Mouse (Mus musculus) thymus, adult 2 months (tissue): Measurements from ENCODE around the gene Ggt1. TPM values are rescaled to one million over a fixed set of nuclear protein-coding genes. Genes with fewer than 3 reads are reported as not detected.

Source experiments
- DNase-seq: peaks from one replicate; pipeline ENCODE4 v3.0.0; 2021
- H3K27ac ChIP-seq: fragments of 200-500 bp; 2 replicates; pipeline ENCODE4 v1.5.1; 2012; ENCODE audit warnings: low read length, control low read depth; ENCODE audit not compliant: control insufficient read depth, insufficient read depth
- H3K27me3 ChIP-seq: fragments of 200-500 bp; 2 replicates; pipeline ENCODE4 v1.6.1; 2012; ENCODE audit warnings: mild to moderate bottlenecking, low read length, moderate library complexity, mixed read lengths; ENCODE audit not compliant: control insufficient read depth, insufficient read depth
- H3K36me3 ChIP-seq: fragments of 200-500 bp; 2 replicates; pipeline ENCODE4 v1.6.1; 2012; ENCODE audit warnings: mild to moderate bottlenecking, low read length, moderate library complexity; ENCODE audit not compliant: control insufficient read depth, insufficient read depth
- H3K4me1 ChIP-seq: fragments of 200-500 bp; replicated peaks from 2 replicates; pipeline ENCODE4 v1.6.1; 2012; ENCODE audit warnings: low read length; ENCODE audit not compliant: control insufficient read depth, insufficient read depth
- H3K4me3 ChIP-seq: fragments of 200-500 bp; 2 replicates; pipeline ENCODE4 v1.5.1; 2012; ENCODE audit warnings: mild to moderate bottlenecking, low read length, control low read depth, moderate library complexity; ENCODE audit not compliant: control insufficient read depth, insufficient read depth
- CTCF ChIP-seq: fragments of 200-500 bp; IDR thresholded peaks from 2 replicates; pipeline ENCODE4 v1.5.1; 2012; ENCODE audit warnings: mild to moderate bottlenecking, control low read depth, low read length, moderate library complexity, borderline replicate concordance; ENCODE audit not compliant: control insufficient read depth, poor library complexity, insufficient read depth; ENCODE audit errors: extremely low read depth
- POLR2A ChIP-seq: fragments of 200-500 bp; IDR thresholded peaks from 2 replicates; pipeline ENCODE4 v1.6.1; 2012; ENCODE audit warnings: mild to moderate bottlenecking, low read length, control low read depth, moderate library complexity; ENCODE audit not compliant: control insufficient read depth, poor library complexity, insufficient read depth; ENCODE audit errors: extremely low read depth
- WGBS: fragments of 180-500 bp; shearing (Covaris S2); methylation state at CpG from one replicate; pipeline ENCODE4 v1.1.7; 2018; 5-methylcytosine and 5-hydroxymethylcytosine counted together
- polyA plus RNA-seq: library from polyadenylated mRNA; depleted of rRNA; stranded (reverse); fragments of >200 nt; gene quantifications from 2 replicates; pipeline ENCODE4 v1.2.3, GENCODE M21; 2012

Gene Ggt1
- polyA plus RNA-seq, 1 experiment: 6.9 TPM

- no peak for TF ChIP-seq POLR2A
- TF ChIP-seq CTCF: no peak
- WGBS: 89% methylated on average over 4 of the region's 4 CpGs
- H3K4me1 ChIP-seq: peaks cover 41% of the 10 kb centered on the region
- no peak overlapping the region for H3K27ac ChIP-seq
- no peaks in the 10 kb centered on the region for H3K36me3 ChIP-seq
- no peak for DNase-seq
- H3K27me3 ChIP-seq: no peaks in the 10 kb centered on the region
- no peak overlapping the region for H3K4me3 ChIP-seq
Observed at GRCm38 (mm10) chr10:75587781-75588180, 26.4 kb downstream of the Ggt1 start.

GRCm38 (mm10) chr10:75588336-75588735 is 26.9 kb downstream of the Ggt1 start:
- H3K27me3 ChIP-seq: no peaks in the 10 kb centered on the region
- H3K4me3 ChIP-seq: no peak overlapping the region
- H3K4me1 ChIP-seq: peaks cover 41% of the 10 kb centered on the region
- H3K27ac ChIP-seq: no peak overlapping the region
- H3K36me3 ChIP-seq: no peaks in the 10 kb centered on the region
- TF ChIP-seq POLR2A (no peak), CTCF (no peak)
- 86% methylated on average over 5 of the region's 5 CpGs for WGBS
- no peak for DNase-seq

- peaks cover 41% of the 10 kb centered on the region for H3K4me1 ChIP-seq
- no peaks in the 10 kb centered on the region for H3K36me3 ChIP-seq
- H3K4me3 ChIP-seq: peak within 1 kb of the TSS; percentile 22
- H3K27me3 ChIP-seq: no peaks in the 10 kb centered on the region
- TF ChIP-seq CTCF: no peak
- no peak for TF ChIP-seq POLR2A
- WGBS: 23% methylated on average over 5 of the region's 5 CpGs
- H3K27ac ChIP-seq: peak within 1 kb of the TSS; percentile 98
- DNase-seq: peak; percentile 16
Observed at GRCm38 (mm10) chr10:75589129-75589528, 27.7 kb downstream of the Ggt1 start, which contains the start of gene Ggt5. Gene Ggt5 (plus strand): TSS chr10:75589340.

- 10% methylated on average over 16 of the region's 16 CpGs for WGBS
- H3K27ac ChIP-seq: peak overlapping the region; percentile 98
- TF ChIP-seq POLR2A: no peak
- TF ChIP-seq CTCF: no peak
- no peaks in the 10 kb centered on the region for H3K36me3 ChIP-seq
- H3K4me1 ChIP-seq: peaks cover 41% of the 10 kb centered on the region
- no peaks in the 10 kb centered on the region for H3K27me3 ChIP-seq
- peak; percentile 33 for DNase-seq
- peak overlapping the region; percentile 22 for H3K4me3 ChIP-seq
Observed at GRCm38 (mm10) chr10:75589651-75590050, 28.2 kb downstream of the Ggt1 start.

DNA sequence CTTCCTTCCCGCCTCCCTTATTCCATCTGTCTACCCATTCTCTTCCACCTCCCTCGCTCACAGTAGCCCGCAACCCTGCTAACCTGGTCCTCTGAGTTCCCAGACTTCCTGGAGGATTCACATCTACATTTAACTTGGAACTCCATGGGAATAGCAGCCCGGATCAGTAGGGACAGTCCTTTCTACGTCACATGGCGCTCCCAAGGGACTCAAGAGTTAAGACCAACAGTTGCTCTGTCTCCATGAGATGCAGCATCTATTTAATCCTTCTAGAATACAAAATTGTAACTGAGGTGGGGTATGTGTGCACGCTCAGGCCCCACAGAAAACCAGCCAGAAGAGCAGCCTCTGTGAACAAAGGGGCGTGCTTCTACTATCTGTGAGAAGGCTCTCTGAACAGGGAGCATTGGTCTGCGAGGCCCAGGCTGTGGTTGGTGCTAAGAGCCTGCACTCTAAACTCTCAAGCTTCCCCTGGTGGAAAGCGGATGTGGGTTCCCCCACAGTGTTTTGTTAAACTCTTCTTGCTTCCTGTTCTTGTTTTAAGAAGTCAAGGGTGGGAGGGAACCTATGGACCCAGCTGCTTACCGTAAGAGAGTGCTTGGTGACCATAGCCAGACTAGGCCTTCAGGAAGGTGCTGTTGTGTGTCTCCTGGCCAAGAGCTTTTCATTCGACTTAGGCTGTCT is 29.9 kb downstream of the Ggt1 start:
- Histone ChIP-seq H3K4me3 (peak overlapping the region; percentile 50), H3K27ac (peak overlapping the region; percentile 98), H3K36me3 (no peaks in the 10 kb centered on the region), H3K4me1 (peaks cover 38% of the 10 kb centered on the region), H3K27me3 (no peaks in the 10 kb centered on the region)
- DNase-seq: peak; percentile 91
- 29% methylated on average over 12 of the region's 12 CpGs for WGBS
- peak; percentile 43; the same call in 1 of the 2 replicates for TF ChIP-seq POLR2A
- no peak for TF ChIP-seq CTCF

GRCm38 (mm10) chr10:75592585-75592984 is 31.2 kb downstream of the Ggt1 start:
- H3K4me3 ChIP-seq: no peak overlapping the region
- H3K27me3 ChIP-seq: no peaks in the 10 kb centered on the region
- peak overlapping the region; percentile 98 for H3K27ac ChIP-seq
- H3K4me1 ChIP-seq: peaks cover 38% of the 10 kb centered on the region
- DNase-seq: peak; percentile 10
- 81% methylated on average over 7 of the region's 7 CpGs for WGBS
- H3K36me3 ChIP-seq: no peaks in the 10 kb centered on the region
- TF ChIP-seq CTCF (no peak), POLR2A (no peak)

DNA sequence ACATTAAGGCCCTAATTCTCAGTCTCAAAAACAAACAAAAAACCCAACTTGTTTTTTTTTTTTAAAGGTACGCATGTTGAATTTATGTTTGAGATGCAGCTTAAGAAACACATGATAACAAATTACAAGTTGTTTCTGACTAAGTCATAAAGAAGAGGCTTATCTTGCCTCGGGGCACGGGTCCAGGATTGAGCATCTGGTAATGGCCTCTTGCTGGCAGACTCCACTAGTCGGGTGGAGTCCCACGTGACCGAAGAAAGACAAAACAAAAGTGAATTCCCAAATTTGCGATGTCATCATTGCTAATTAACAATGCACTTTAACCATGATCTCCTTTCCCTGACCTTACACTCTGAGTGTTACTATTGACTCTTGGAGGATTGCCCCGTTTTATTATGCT is 34.6 kb downstream of the Ggt1 start:
- DNase-seq: no peak
- H3K36me3 ChIP-seq: no peaks in the 10 kb centered on the region
- peaks cover 15% of the 10 kb centered on the region for H3K4me1 ChIP-seq
- no peak overlapping the region for H3K27ac ChIP-seq
- no peak for TF ChIP-seq CTCF
- TF ChIP-seq POLR2A: no peak
- 94% methylated on average over 8 of the region's 8 CpGs for WGBS
- H3K27me3 ChIP-seq: no peaks in the 10 kb centered on the region
- no peak overlapping the region for H3K4me3 ChIP-seq
